Mouse (Mus musculus) kidney, adult 2 months (tissue): Measurements from ENCODE around the gene Tgfbi.

Experiments used
- CTCF ChIP-seq: fragments of 200-500 bp; conservative IDR thresholded peaks from 2 replicates; pipeline ENCODE4 v1.5.1; 2011; ENCODE audit warnings: low read depth, mild to moderate bottlenecking, control low read depth, low read length, moderate library complexity, mixed read lengths; ENCODE audit not compliant: insufficient read depth, insufficient read length
- POLR2A ChIP-seq: fragments of 200-500 bp; IDR thresholded peaks from one replicate; pipeline ENCODE4 v1.6.1; 2011; ENCODE audit warnings: low read depth, low read length, control low read depth

GRCm38 (mm10) chr13:56597296-56597695, 12.0 kb upstream of the Tgfbi start:
- TF ChIP-seq CTCF (no peak), POLR2A (no peak)
